Mouse (Mus musculus) neural tube, embryonic 13.5 days (tissue): ENCODE results near the gene Gm3383. TPM values are rescaled to one million over a fixed set of nuclear protein-coding genes. Genes with fewer than 3 reads are reported as not detected.
A peak's percentile ranks its signal among the peaks of the same experiment; 100 is the strongest.
"Not testable (repeated sequence)": the region's sequence is repeated elsewhere in the genome, so short reads cannot be mapped to it uniquely, and the experiment has no call there.

Experiments
- ATAC-seq: fragments of 200-750 bp; cut with Nextera tagmentation; 2 replicates; pipeline ENCODE4 v1.8.0; 2017; ENCODE audit warnings: low read depth, mild to moderate bottlenecking, moderate TSS enrichment, moderate library complexity
- H3K27ac ChIP-seq: fragments of 300-500 bp; sonication (generic); replicated peaks from 2 replicates; pipeline ENCODE4 v1.5.1; 2015; ENCODE audit warnings: moderate library complexity, mild to moderate bottlenecking, inconsistent platforms
- H3K27me3 ChIP-seq: fragments of 300-500 bp; sonication (generic); 2 replicates; pipeline ENCODE4 v1.6.1; 2015; ENCODE audit warnings: mild to moderate bottlenecking, inconsistent platforms
- H3K36me3 ChIP-seq: fragments of 300-500 bp; sonication (generic); 2 replicates; pipeline ENCODE4 v1.6.1; 2015; ENCODE audit warnings: mild to moderate bottlenecking, inconsistent platforms
- H3K4me1 ChIP-seq: fragments of 300-500 bp; sonication (generic); replicated peaks from 2 replicates; pipeline ENCODE4 v1.6.1; 2015; ENCODE audit warnings: inconsistent platforms
- H3K4me2 ChIP-seq: fragments of 300-500 bp; sonication (generic); 2 replicates; pipeline ENCODE4 v1.6.1; 2015; ENCODE audit warnings: inconsistent platforms, mild to moderate bottlenecking, moderate library complexity
- H3K4me3 ChIP-seq: fragments of 300-500 bp; sonication (generic); 2 replicates; pipeline ENCODE4 v1.5.1; 2015; ENCODE audit warnings: mild to moderate bottlenecking, inconsistent platforms
- H3K9ac ChIP-seq: fragments of 300-500 bp; sonication (generic); 2 replicates; pipeline ENCODE4 v1.6.1; 2015; ENCODE audit warnings: moderate library complexity, mild to moderate bottlenecking, inconsistent platforms
- H3K9me3 ChIP-seq: fragments of 300-500 bp; sonication (generic); 2 replicates; pipeline ENCODE4 v1.6.1; 2016; ENCODE audit warnings: inconsistent platforms
- WGBS: fragments of 180-500 bp; shearing (Covaris S2); methylation state at CpG from one replicate; pipeline ENCODE4 v1.1.7; 2015; 5-methylcytosine and 5-hydroxymethylcytosine counted together
- polyA plus RNA-seq: library from polyadenylated mRNA; unstranded; fragments of >200 nt; fragmentation: Nextera tagmentation; extraction: Ambion mirVana; gene quantifications from 2 replicates; pipeline ENCODE4 v1.2.1, GENCODE M21; 2015

The Gm3383 gene
- 3.0 and 3.6 TPM in 2 replicates for polyA plus RNA-seq

- not testable (repeated sequence) for H3K4me2 ChIP-seq, H3K4me3 ChIP-seq, H3K9ac ChIP-seq, H3K9me3 ChIP-seq, H3K27me3 ChIP-seq, H3K4me1 ChIP-seq, ATAC-seq, H3K27ac ChIP-seq, H3K36me3 ChIP-seq
- WGBS, result no CpG with 5 or more reads among the region's 3 CpGs
Observed at GRCm38 (mm10) chr14:5807882-5808281, at the start of gene Gm3383. Gene Gm3383, minus strand, starts transcription at chr14:5807982.

GRCm38 (mm10) chr14:5855911-5856310, 48.1 kb upstream of the Gm3383 start:
- not testable (repeated sequence) for ATAC-seq, H3K27me3 ChIP-seq, H3K4me2 ChIP-seq, H3K27ac ChIP-seq, H3K4me3 ChIP-seq, H3K9me3 ChIP-seq, H3K4me1 ChIP-seq, H3K9ac ChIP-seq, H3K36me3 ChIP-seq
- 86% methylated on average over 3 of the region's 3 CpGs for WGBS

- not testable (repeated sequence) for H3K9ac ChIP-seq, H3K4me1 ChIP-seq, H3K27ac ChIP-seq, H3K9me3 ChIP-seq, ATAC-seq, H3K36me3 ChIP-seq, H3K4me2 ChIP-seq, H3K27me3 ChIP-seq, H3K4me3 ChIP-seq
- no CpG with 5 or more reads among the region's 3 CpGs for WGBS
Observed at GRCm38 (mm10) chr14:5830229-5830628, 22.4 kb upstream of the Gm3383 start, which contains the start of gene Gm3424. Gene Gm3424, minus strand, starts transcription at chr14:5830329.

GRCm38 (mm10) chr14:5812699-5813356, 5.0 kb upstream of the Gm3383 start:
- not testable (repeated sequence) for H3K4me1 ChIP-seq, H3K36me3 ChIP-seq, H3K4me2 ChIP-seq, H3K4me3 ChIP-seq, H3K27me3 ChIP-seq, H3K9ac ChIP-seq, H3K9me3 ChIP-seq, H3K27ac ChIP-seq
- peak; percentile 78; the same call in 1 of the 2 replicates for ATAC-seq
- no CpG with 5 or more reads among the region's 47 CpGs for WGBS

GRCm38 (mm10) chr14:5741477-5741876, 66.3 kb downstream of the Gm3383 start, which contains the start of gene Gm3373:
Gene Gm3373, minus strand, starts transcription at chr14:5741577.
- no CpG with 5 or more reads among the region's 37 CpGs for WGBS
- H3K27ac ChIP-seq, ATAC-seq, H3K36me3 ChIP-seq, H3K27me3 ChIP-seq, H3K4me2 ChIP-seq, H3K9me3 ChIP-seq, H3K9ac ChIP-seq, H3K4me3 ChIP-seq, H3K4me1 ChIP-seq: not testable (repeated sequence)

GRCm38 (mm10) chr14:5687357-5687756, 120.4 kb downstream of the Gm3383 start, which contains the start of gene Gm9603:
Gene Gm9603, minus strand, starts transcription at chr14:5687457.
- not testable (repeated sequence) for H3K9me3 ChIP-seq, H3K27ac ChIP-seq, H3K27me3 ChIP-seq, H3K4me2 ChIP-seq, H3K36me3 ChIP-seq, H3K4me3 ChIP-seq, H3K9ac ChIP-seq, H3K4me1 ChIP-seq, ATAC-seq
- WGBS, result no CpG with 5 or more reads among the region's 2 CpGs

GRCm38 (mm10) chr14:5632928-5633327, 174.9 kb downstream of the Gm3383 start, which contains the start of gene Gm8265:
Gene Gm8265, minus strand, starts transcription at chr14:5633028.
- H3K36me3 ChIP-seq, H3K9me3 ChIP-seq, H3K4me3 ChIP-seq, ATAC-seq, H3K27me3 ChIP-seq, H3K4me2 ChIP-seq, H3K9ac ChIP-seq, H3K27ac ChIP-seq, H3K4me1 ChIP-seq: not testable (repeated sequence)
- no CpG with 5 or more reads among the region's 1 CpGs for WGBS

Other genes with a start within 250 kb of the Gm3383 start
- not detected in 2 replicates for gene Gm8265, start 175.0 kb downstream of the Gm3383 start, polyA plus RNA-seq
- gene Gm9603, start 120.5 kb downstream of the Gm3383 start, polyA plus RNA-seq, result not detected in 2 replicates
- gene Gm3373, start 66.4 kb downstream of the Gm3383 start, polyA plus RNA-seq, result 0.56 TPM in 1 of 2 replicates, not detected in the other
- gene Gm3424, start 22.3 kb upstream of the Gm3383 start, polyA plus RNA-seq, result not detected in 2 replicates
- gene Gm8237, start 72.4 kb upstream of the Gm3383 start, polyA plus RNA-seq, result 0.50 and 1.0 TPM in 2 replicates
- 2.0 and 2.5 TPM in 2 replicates for gene Gm3248, start 153.8 kb upstream of the Gm3383 start, polyA plus RNA-seq
- not detected in 2 replicates for gene Gm3453, start 171.2 kb upstream of the Gm3383 start, polyA plus RNA-seq